Mouse (Mus musculus) kidney, postnatal 14 days (tissue): ENCODE measurements around the gene Arpc1a.
"Not testable (repeated sequence)": the region's sequence is repeated elsewhere in the genome, so short reads cannot be mapped to it uniquely, and the experiment has no call there.

Experiments
- DNase-seq: peaks from one replicate; pipeline ENCODE4 v3.0.0; 2022; ENCODE audit warnings: mixed read lengths

The Arpc1a gene

GRCm38 (mm10) chr5:145105694-145106275, 22.2 kb downstream of the Arpc1a start:
- no peak for DNase-seq

DNA sequence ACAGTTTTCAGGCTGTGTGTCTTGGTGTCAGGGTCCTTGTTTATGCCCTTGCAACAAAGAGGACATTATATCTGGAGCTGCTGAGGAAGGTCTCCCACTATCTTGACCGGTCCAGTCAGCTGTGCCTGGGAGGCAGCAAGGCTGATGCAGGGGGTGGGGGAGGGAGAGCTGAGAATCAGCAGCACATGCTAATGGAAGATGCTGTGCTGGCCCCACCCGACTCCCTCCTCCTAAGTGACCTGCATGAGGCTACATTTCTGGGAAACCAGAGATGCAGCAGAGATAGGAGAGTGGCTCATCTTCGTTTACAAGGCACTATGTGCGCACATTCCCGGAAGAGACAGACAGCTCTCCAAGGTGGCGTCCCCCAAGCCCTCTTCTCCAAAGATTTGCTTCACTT, 26.8 kb downstream of the Arpc1a start:
- no peak for DNase-seq

DNA sequence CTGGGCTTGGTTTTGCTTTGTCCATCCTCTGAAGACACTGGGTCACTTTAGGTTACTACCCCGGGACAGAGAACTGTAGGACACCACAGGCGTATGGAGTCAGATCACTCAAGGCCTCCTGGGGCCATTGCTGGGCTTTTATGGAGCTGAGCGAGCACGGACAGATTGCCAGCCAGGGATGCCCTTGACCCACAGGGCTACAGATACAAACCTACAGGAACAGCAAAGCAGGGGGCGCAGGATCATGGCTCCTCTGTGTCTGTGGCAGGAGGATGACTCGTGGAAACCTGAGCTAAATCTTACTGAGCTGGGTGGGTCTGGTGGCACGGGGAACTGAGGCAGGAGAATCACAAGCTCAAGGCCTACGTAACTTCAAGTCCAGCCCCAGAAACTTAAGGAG, 28.9 kb downstream of the Arpc1a start:
- DNase-seq: no peak

- no peak for DNase-seq
These were observed 29.8 kb downstream of the Arpc1a start for GRCm38 (mm10) chr5:145113416-145113815.

GRCm38 (mm10) chr5:145114071-145114605, 30.5 kb downstream of the Arpc1a start, which contains the start of gene Arpc1b:
TSS of gene Arpc1b (plus strand) at chr5:145114215.
- DNase-seq: peak; percentile 88

- peak; percentile 76 for DNase-seq
These were observed 31.2 kb downstream of the Arpc1a start for GRCm38 (mm10) chr5:145114606-145115473.

- DNase-seq: no peak
These were observed 32.1 kb downstream of the Arpc1a start for GRCm38 (mm10) chr5:145115736-145116135.

GRCm38 (mm10) chr5:145116316-145116715, 32.7 kb downstream of the Arpc1a start:
- peak; percentile 85 for DNase-seq

DNA sequence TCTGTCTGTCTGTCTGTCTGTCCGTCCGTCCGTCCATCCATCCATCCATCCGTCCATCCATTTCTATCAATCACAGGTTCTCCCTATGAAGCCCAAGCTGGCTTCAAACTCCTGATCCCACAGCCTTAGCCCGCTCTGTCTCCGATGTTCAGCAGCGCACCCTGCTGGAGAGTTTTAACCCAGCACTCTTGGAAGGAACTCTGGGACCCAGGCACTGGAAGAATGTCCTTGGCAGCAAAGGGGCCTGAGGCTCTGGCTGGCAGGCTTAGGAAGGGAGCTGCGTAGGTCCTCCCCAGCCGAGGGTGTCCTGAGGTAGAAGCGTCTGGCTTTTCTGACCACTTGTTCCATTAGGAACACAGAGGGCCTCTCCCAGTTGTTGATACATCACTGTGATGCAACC, 33.3 kb downstream of the Arpc1a start:
- peak; percentile 67 for DNase-seq

DNA sequence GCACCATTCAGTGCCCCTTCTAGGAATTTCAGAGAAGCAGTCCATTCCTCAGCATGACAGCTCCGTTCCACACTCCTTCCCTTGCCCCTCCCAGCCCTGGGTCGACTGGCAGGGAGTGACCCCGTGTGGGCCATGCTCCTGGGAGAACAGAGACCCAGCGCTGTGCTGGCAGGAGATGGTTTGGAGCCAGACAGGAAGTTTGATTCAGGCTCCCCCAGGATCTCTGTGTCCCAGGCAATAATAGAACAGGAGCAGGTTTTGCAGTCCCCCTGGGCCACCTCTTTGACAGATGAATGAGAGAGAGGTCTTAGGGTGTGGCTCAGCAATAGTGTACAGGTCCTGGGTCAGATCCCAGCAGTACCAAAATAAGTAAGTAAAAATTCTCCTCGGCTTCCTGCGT, 34.4 kb downstream of the Arpc1a start:
- peak; percentile 30 for DNase-seq

DNA sequence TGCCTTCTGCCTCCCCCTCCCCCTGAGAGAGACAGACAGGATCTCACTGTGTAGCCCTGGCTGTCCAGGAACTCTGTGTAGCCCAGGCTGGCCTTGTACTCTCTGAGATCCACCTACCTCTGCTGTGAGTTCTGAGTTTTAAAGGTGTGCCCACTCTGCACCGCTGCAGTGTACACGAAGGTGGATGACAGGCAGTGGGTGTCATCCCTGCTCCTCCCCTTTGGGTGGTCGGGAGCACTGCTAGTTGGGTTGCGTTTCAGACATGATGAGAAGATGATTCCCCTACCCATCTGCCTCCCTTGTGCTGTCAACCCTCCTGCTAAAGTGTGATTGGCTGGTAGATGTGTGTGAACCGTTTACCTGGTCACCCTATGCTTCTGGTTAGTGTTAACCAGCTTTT, 34.8 kb downstream of the Arpc1a start:
- no peak for DNase-seq

GRCm38 (mm10) chr5:145119385-145119784, 35.8 kb downstream of the Arpc1a start:
- no peak for DNase-seq

DNA sequence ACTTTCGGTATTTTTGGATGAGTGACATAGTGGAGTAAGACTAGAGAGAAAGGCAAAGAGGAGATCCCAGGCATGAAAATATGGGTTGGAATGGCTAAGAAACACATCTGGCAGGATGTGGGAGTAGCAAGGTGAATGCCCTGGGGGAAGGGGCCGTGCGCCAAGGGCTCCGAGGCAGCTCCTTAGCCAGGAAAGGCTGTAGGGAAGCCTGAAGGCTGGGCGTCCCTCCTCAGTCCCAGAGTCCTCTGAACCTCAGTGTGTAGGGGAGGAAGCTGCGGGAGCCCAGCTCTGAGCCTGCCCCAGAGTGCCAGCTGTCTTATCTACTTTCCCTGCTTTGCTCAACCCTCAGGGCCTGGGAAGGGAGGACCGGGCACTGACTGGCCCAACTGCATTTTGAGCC, 37.3 kb downstream of the Arpc1a start:
- DNase-seq: no peak

DNA sequence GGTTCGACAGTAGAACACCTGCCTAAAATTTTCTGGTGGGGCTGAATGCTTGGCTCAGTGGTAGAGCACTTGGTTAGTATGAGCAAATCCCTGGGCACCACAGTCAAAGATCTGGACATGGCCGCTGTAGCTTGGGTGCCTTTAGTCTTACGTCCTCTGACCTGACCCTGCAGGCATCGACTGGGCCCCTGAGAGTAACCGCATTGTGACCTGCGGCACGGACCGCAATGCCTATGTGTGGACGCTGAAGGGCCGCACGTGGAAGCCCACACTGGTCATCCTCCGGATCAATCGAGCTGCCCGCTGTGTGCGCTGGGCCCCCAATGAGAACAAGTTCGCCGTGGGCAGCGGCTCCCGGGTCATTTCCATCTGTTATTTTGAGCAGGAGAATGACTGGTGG, 39.8 kb downstream of the Arpc1a start:
- no peak for DNase-seq

DNA sequence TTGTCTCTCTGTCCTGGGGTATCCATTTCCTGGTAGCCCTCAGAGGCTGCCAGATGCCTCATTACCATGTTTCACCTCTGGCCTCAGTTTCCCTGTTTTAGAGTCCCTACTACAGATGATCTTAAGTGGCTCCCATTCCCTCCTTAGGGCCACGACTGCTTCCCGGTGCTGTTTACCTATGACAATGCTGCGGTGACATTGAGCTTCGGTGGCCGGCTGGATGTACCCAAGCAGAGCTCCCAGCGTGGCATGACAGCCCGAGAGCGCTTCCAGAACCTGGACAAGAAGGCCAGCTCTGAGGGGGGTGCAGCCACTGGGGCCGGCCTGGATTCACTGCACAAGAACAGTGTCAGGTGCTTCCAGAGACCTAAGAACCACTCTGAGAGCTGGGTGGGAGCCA, 43.0 kb downstream of the Arpc1a start:
- no peak for DNase-seq

DNA sequence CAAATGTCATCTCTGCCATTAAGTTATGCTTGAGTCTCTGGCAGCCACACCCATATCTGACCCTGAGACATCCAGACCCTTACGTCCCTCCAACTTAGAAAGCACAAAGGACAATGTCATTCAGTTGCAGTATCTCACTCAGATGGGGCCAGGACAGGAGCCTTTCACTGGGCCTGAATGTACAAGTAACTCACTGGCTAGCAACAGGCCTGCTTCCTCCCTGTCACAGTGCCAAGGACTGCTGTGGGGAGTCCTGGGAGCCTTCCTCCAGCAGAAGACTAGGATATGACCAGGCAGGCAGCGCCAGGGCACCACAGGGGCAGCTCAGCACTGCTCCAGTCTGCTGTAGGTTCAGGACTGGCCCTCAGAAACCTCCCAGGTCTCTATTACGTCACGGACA, 45.5 kb downstream of the Arpc1a start:
- no peak for DNase-seq

DNA sequence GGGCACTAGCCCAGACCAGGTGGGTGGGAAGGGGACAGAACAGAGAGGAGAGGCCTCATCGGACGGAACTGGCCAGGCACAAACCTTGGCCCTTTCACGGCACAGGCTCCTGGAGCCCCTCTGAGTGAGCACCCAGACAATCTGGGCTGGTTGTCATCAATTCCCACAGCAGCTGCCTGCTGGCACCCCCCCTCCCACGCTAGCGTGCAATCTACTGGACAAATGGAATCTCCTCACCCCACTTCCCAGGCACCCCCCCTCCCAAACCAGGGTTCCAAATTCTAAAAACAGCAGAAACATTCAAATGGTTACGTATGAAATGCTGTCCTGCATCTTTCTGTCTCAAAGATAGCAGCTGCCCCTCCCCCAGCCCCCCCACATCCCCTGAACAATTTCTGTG, 46.1 kb downstream of the Arpc1a start:
- DNase-seq: not testable (repeated sequence)

DNA sequence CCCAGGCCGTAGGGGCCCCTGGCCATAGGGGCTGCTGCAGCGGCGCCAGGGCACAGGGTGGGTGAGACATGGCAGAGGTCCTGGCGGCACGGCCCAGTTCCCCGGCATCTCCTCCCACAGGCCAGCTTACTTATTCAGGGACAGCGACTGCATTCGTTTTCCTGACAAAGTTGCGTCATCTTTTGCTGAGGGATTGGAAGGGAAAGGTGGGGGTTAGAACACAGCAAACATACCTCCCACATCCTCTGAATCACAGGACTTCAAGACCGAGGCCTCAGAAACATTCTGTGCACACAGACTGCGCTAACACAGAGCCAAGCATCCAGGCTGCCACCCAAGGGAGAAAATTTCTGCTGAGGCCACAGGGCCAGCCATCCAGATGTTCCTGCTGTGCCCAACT, 46.6 kb downstream of the Arpc1a start:
- no peak for DNase-seq

DNA sequence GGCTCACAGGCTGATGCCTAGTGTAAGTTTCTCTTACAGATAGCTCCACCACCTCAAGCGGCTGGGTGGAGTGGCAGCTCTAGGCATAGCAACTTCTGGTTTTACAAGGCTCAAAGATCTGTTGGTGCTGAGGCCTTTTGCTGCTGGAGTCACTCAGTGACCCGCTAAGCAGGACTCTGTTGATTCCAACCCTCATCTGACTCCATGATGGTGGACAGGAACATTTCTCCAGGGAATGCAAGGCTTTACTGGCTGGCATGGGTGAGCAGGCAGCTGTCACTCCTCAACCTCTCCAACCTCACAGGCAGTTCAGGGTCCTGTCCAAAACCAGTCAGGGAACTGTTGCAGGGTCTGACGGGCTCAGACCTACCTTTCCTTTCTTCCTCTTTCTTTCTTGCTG, 47.4 kb downstream of the Arpc1a start:
- DNase-seq: no peak

GRCm38 (mm10) chr5:145133275-145133674, 49.6 kb downstream of the Arpc1a start:
- DNase-seq: not testable (repeated sequence)

- DNase-seq: no peak
These were observed 55.2 kb downstream of the Arpc1a start for GRCm38 (mm10) chr5:145138836-145139235.

DNA sequence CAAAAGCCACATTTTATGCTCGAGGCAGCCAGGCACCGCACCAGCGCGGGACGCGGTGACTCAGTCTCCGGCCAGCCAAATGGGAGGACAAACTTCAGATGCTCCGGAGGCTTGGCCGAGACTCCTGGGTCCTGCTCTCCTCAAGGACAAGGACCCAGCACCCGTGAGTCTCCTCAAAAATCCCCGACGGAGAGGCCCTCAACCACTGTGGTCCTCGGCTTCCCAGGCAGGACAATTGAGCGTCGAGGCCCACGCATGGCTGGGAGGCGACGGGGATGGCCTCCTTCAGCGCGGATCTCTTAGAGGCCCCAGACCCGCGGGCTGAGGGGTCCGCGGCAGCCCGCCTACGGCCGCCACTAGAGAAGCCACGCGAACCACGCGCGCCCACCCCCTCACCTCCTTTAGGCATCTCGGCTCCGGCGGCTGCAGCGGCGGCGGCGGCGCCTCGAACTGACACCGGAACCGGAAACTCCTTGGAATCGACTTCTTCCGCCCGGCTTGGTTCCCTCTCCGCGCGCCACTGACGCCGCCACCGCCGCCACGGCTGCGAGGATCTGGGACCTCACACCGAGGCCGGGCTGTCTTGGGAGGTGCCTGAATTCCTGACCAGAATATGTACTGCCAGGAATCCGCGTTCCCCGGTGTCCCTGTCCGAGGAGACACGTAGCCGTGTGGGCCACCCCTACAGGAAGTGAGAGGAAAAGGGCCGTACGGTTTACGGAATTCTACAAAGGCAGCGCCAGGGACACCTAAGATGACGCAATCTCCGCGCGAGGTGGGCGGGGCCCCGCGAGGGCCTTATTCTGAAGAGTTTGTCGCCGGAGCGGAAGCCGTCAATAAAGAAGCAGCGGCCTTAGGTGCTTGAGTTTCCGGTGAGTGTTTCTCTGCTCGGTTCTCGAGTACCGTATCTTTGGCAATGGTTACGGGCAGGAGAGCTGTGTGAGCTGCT, 56.2 kb downstream of the Arpc1a start, which contains the start of the genes Pdap1 and Bud31:
Gene Pdap1 (minus strand): TSS at position 668 of the 949 bp plus-strand sequence.
Gene Bud31 (plus strand): TSS at position 792 of the 949 bp plus-strand sequence.
- peak; percentile 95 for DNase-seq

DNA sequence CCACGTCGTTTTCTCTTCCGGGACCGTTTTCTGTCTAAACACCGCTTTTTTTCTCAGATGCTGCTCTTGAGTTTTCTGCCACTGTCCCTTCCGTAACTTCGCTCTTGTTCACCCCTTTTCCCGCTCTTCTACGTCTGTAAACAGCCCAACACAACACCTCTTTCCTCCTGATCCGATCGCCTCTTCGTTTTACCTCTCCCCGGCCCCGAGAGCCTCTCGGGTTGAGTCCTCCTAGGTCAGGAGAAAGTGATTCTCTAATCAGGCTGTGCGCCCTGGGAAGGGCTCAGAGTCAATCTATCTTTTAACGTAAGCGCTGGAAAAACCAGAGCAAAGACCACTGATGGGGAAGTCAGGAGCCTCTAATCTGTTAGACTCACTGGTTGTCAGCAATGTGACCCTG, 57.0 kb downstream of the Arpc1a start:
- no peak for DNase-seq
